Mouse (Mus musculus) cerebellum, adult 11-12 months (tissue): ENCODE measurements around the gene Magi3.

Experiments
- DNase-seq: peaks from one replicate; pipeline ENCODE4 v3.0.0; 2022

Gene Magi3

GRCm38 (mm10) chr3:104189234-104189633 is 30.9 kb downstream of the Magi3 start:
- no peak for DNase-seq

GRCm38 (mm10) chr3:104184270-104184669 is 35.9 kb downstream of the Magi3 start:
- DNase-seq: no peak

- DNase-seq: no peak
Measured at GRCm38 (mm10) chr3:104183656-104184055, 36.5 kb downstream of the Magi3 start.

- no peak for DNase-seq
Measured at GRCm38 (mm10) chr3:104182711-104183110, 37.5 kb downstream of the Magi3 start.

GRCm38 (mm10) chr3:104161347-104161746 is 58.8 kb downstream of the Magi3 start:
- no peak for DNase-seq

- no peak for DNase-seq
Measured at GRCm38 (mm10) chr3:104160603-104161002, 59.6 kb downstream of the Magi3 start.

GRCm38 (mm10) chr3:104150146-104150545 is 70.0 kb downstream of the Magi3 start:
- no peak for DNase-seq

- no peak for DNase-seq
Measured at GRCm38 (mm10) chr3:104142376-104142775, 77.8 kb downstream of the Magi3 start.

GRCm38 (mm10) chr3:104138953-104139450 is 81.2 kb downstream of the Magi3 start:
- no peak for DNase-seq

- DNase-seq: no peak
Measured at GRCm38 (mm10) chr3:104125628-104126027, 94.5 kb downstream of the Magi3 start.

- DNase-seq: no peak
Measured at GRCm38 (mm10) chr3:104123846-104124245, 96.3 kb downstream of the Magi3 start.

GRCm38 (mm10) chr3:104109478-104109877 is 110.7 kb downstream of the Magi3 start:
- no peak for DNase-seq

- DNase-seq: peak; percentile 5
Measured at GRCm38 (mm10) chr3:104104942-104105341, 115.2 kb downstream of the Magi3 start.

GRCm38 (mm10) chr3:104101721-104102120 is 118.5 kb downstream of the Magi3 start:
- DNase-seq: no peak

- no peak for DNase-seq
Measured at GRCm38 (mm10) chr3:104101249-104101648, 118.9 kb downstream of the Magi3 start.

GRCm38 (mm10) chr3:104095936-104096335 is 124.2 kb downstream of the Magi3 start:
- DNase-seq: no peak

GRCm38 (mm10) chr3:104094646-104095045 is 125.5 kb downstream of the Magi3 start:
- no peak for DNase-seq

- DNase-seq: no peak
Measured at GRCm38 (mm10) chr3:104092759-104093158, 127.4 kb downstream of the Magi3 start.

GRCm38 (mm10) chr3:104082031-104082430 is 138.1 kb downstream of the Magi3 start:
- DNase-seq: no peak

GRCm38 (mm10) chr3:104078725-104079124 is 141.4 kb downstream of the Magi3 start:
- DNase-seq: no peak

- no peak for DNase-seq
Measured at GRCm38 (mm10) chr3:104069395-104069794, 150.8 kb downstream of the Magi3 start.

GRCm38 (mm10) chr3:104059001-104059622 is 161.1 kb downstream of the Magi3 start:
- DNase-seq: peak; percentile 43

GRCm38 (mm10) chr3:104032747-104033146 is 187.4 kb downstream of the Magi3 start:
- no peak for DNase-seq

- DNase-seq: no peak
Measured at GRCm38 (mm10) chr3:104032086-104032485, 188.1 kb downstream of the Magi3 start.

GRCm38 (mm10) chr3:104026938-104027337 is 193.2 kb downstream of the Magi3 start:
- DNase-seq: no peak
